Mouse (Mus musculus) adrenal gland, postnatal 36 days (tissue): Measurements from ENCODE around the gene Pip4k2c. TPM values are rescaled to one million over a fixed set of nuclear protein-coding genes. Genes with fewer than 3 reads are reported as not detected.

Experiments used
- total RNA-seq, 2 experiments: library from RNA; stranded (reverse); gene quantifications; 2 replicates each; pipeline ENCODE4 v1.2.3; 2021

The Pip4k2c gene
- total RNA-seq, 2 experiments from 2014 or later: 39.2 to 48.1 TPM

Other genes starting within 250 kb of the Pip4k2c start
- gene Ctdsp2, start 232.9 kb downstream of the Pip4k2c start, total RNA-seq: 100 to 1,000 TPM; 102 to 158 TPM
- gene Avil, start 210.9 kb downstream of the Pip4k2c start, total RNA-seq: 1 to 10 TPM; 2.7 to 4.5 TPM
- 10 to 100 TPM; 64.4 to 71.3 TPM for gene Tsfm, start 180.7 kb downstream of the Pip4k2c start, total RNA-seq
- 10 to 100 TPM; 20.1 to 21.4 TPM for gene Mettl1, start 170.2 kb downstream of the Pip4k2c start, total RNA-seq
- gene Eef1akmt3, start 170.1 kb downstream of the Pip4k2c start, total RNA-seq: under 1 TPM; 0.30 to 0.53 TPM
- under 1 TPM; 0.26 to 0.76 TPM for gene Cyp27b1, start 163.3 kb downstream of the Pip4k2c start, total RNA-seq
- 1 to 10 TPM; 9.3 to 9.7 TPM for gene March9, start 151.4 kb downstream of the Pip4k2c start, total RNA-seq
- gene Cdk4, start 148.1 kb downstream of the Pip4k2c start, total RNA-seq: 100 to 1,000 TPM; 213 to 225 TPM
- gene Tspan31, start 141.3 kb downstream of the Pip4k2c start, total RNA-seq: 100 to 1,000 TPM; 106 to 118 TPM
- 1 to 10 TPM; 2.2 to 3.4 TPM for gene Agap2, start 136.3 kb downstream of the Pip4k2c start, total RNA-seq
- gene Os9, start 90.5 kb downstream of the Pip4k2c start, total RNA-seq: 100 to 1,000 TPM; 120 to 138 TPM
- gene B4galnt1, start 46.4 kb downstream of the Pip4k2c start, total RNA-seq: 1 to 10 TPM; 6.3 to 6.8 TPM
- gene Slc26a10, start 30.9 kb downstream of the Pip4k2c start, total RNA-seq: 1 to 10 TPM in 1 of 2 experiments, under 1 TPM in 1; 0.89 to 1.1 TPM
- gene Arhgef25, start 21.5 kb downstream of the Pip4k2c start, total RNA-seq: 10 to 100 TPM; 19.0 to 21.6 TPM
- 10 to 100 TPM; 52.4 to 71.7 TPM for gene Dtx3, start 15.9 kb downstream of the Pip4k2c start, total RNA-seq
- 1 to 10 TPM; 6.3 to 7.5 TPM for gene Kif5a, start 51.8 kb upstream of the Pip4k2c start, total RNA-seq
- gene Dctn2, start 54.8 kb upstream of the Pip4k2c start, total RNA-seq: 100 to 1,000 TPM; 148 to 190 TPM
- 10 to 100 TPM; 42.0 to 45.2 TPM for gene Mbd6, start 77.4 kb upstream of the Pip4k2c start, total RNA-seq
- gene Mars, start 100.2 kb upstream of the Pip4k2c start, total RNA-seq: 100 to 1,000 TPM; 102 to 123 TPM
- gene Arhgap9, start 110.4 kb upstream of the Pip4k2c start, total RNA-seq: 1 to 10 TPM; 1.7 to 2.2 TPM
- gene Gli1, start 130.4 kb upstream of the Pip4k2c start, total RNA-seq: 1 to 10 TPM; 2.7 to 4.2 TPM
- not detected for gene Inhbe, start 142.8 kb upstream of the Pip4k2c start, total RNA-seq
- gene Inhbc, start 158.8 kb upstream of the Pip4k2c start, total RNA-seq: not detected
- 100 to 1,000 TPM; 115 to 126 TPM for gene R3hdm2, start 168.7 kb upstream of the Pip4k2c start, total RNA-seq